Mouse (Mus musculus) heart, adult 2 months (tissue): Measurements from ENCODE around the gene Rin3.

Source experiments
- CTCF ChIP-seq: fragments of 200-600 bp; IDR thresholded peaks from 2 replicates; pipeline ENCODE4 v1.8.1; 2022; ENCODE audit warnings: antibody characterized with exemption, mild to moderate bottlenecking, moderate library complexity
- EP300 ChIP-seq: fragments of 200-500 bp; IDR thresholded peaks from 2 replicates; pipeline ENCODE4 v1.6.1; 2011; ENCODE audit warnings: low read depth, low read length, control low read depth; ENCODE audit not compliant: insufficient read depth
- POLR2A ChIP-seq: fragments of 200-500 bp; IDR thresholded peaks from 2 replicates; pipeline ENCODE4 v1.6.1; 2011; ENCODE audit warnings: mild to moderate bottlenecking, low read depth, low read length, control low read depth; ENCODE audit not compliant: insufficient read depth

- TF ChIP-seq EP300 (no peak), CTCF (no peak), POLR2A (no peak)
Observed at GRCm38 (mm10) chr12:102323392-102323791, 40.5 kb downstream of the Rin3 start.
